Mouse (Mus musculus) spleen, adult 2 months (tissue): Measurements from ENCODE around the gene Il34.

Source experiments
- CTCF ChIP-seq: fragments of 200-500 bp; IDR thresholded peaks from 2 replicates; pipeline ENCODE4 v1.5.1; 2011; ENCODE audit warnings: mild to moderate bottlenecking, inconsistent platforms; ENCODE audit not compliant: insufficient read depth, insufficient read length, insufficient replicate concordance; ENCODE audit errors: extremely low read depth
- POLR2A ChIP-seq: fragments of 200-500 bp; IDR thresholded peaks from 2 replicates; pipeline ENCODE4 v1.6.1; 2011; ENCODE audit warnings: low read depth, low read length, inconsistent platforms

DNA sequence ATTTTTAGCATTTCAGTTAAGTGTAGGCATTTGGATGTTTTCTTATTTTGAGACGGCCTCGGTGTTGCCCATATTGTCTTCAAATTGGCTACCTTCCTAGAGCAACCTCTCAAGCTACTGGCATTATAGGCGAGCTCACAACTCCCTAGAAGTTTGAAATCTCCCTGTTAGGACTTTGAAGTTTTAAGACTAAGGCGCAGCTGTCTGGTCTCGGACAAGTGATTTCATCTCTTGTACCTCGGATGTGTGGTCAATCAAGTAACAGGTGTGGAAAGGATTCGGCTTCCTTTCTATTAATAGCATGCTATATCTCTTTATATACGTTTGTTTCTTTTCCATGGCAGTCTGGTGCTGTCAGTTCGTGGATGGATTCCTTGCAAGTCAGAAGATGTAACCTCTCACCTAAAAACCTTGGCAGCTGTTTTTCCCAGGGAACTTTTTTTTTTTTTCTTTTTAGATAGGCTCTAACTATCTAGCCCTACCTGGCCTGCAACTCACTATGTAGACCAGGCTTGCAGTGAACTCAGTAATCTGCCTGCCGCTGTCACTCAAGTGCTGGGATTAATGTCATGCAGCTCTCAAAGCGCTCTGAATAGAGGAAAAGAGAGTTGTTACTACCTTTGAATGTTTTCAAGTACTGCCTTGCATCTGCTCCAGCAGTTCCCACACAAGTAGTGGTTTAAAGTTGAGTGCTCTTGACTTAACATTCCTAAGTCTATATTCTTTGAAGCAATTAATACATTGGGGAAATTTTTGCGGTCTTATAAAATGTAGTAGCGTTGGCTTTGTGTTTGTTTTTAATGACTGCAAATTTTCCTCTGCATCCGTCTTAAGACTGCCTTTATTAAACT is 42.1 kb upstream of the Il34 start:
- TF ChIP-seq CTCF (no peak), POLR2A (no peak)
